Mouse (Mus musculus): Measurements from ENCODE around the gene Raf1. TPM values are rescaled to one million over a fixed set of nuclear protein-coding genes. Genes with fewer than 3 reads are reported as not detected.

Gene Raf1
- total and polyA plus RNA-seq, 3 experiments = 79.3 to 80.7 TPM; not detected in 1

GRCm38 (mm10) chr6:115658802-115659201 lies 17.6 kb downstream of the Raf1 start:
- Histone ChIP-seq H3K27ac (ENCODE audit: control insufficient read depth, low read depth, low read length) (peak overlapping the region; percentile 27), H3K79me2 (ENCODE audit: control insufficient read depth, insufficient read depth, low read length, poor library complexity) (peaks cover 59% of the 10 kb centered on the region), H3K27me3 (ENCODE audit: control insufficient read depth in 1 of 2, insufficient read depth in 2 of 2, low read length in 2 of 2) (no peaks in the 10 kb centered on the region), H3K4me1 (ENCODE audit: control insufficient read depth in 1 of 2, insufficient read depth in 2 of 2, low read length in 2 of 2) (peaks cover 33 to 42% of the 10 kb centered on the region in 2 experiments), H3K4me3 (ENCODE audit: control insufficient read depth in 1 of 2, insufficient read depth in 1 of 2, low read depth in 2 of 2, low read length in 2 of 2) (no peak overlapping the region), H3K9ac (ENCODE audit: control insufficient read depth, low read depth, low read length, poor library complexity, severe bottlenecking) (no peak overlapping the region), H3K36me3 (ENCODE audit: control insufficient read depth in 1 of 2, insufficient read depth in 2 of 2, low read length in 2 of 2) (peaks cover 0 to 51% of the 10 kb centered on the region in 2 experiments; a peak in 3 of 4 replicates), H3K9me3 (replicated peaks; ENCODE audit: insufficient read depth, low read length) (no peaks in the 10 kb centered on the region)
- peak; percentile 61; the same call in 1 of the 2 replicates for TF ChIP-seq SIN3A (IDR thresholded peaks at IDR 0.05; ENCODE audit: low read length)
- no peak for TF ChIP-seq MYC (IDR thresholded peaks at IDR 0.05; ENCODE audit: low read depth, low read length)
- TF ChIP-seq POLR2AphosphoS5 (IDR thresholded peaks at IDR 0.05; ENCODE audit: borderline replicate concordance, low read depth, low read length) = no peak
- no peak for TF ChIP-seq E2F4 (IDR thresholded peaks at IDR 0.05; ENCODE audit: borderline replicate concordance, low read depth, low read length)
- TF ChIP-seq EP300 (IDR thresholded peaks at IDR 0.05; ENCODE audit: low read depth in 1 of 2, low read length in 2 of 2) = peak; percentile 73 to 79
- TF ChIP-seq GATA1 (IDR thresholded peaks at IDR 0.05; ENCODE audit: low read depth, low read length) = peak; percentile 70
- no peak for TF ChIP-seq ZMIZ1 (IDR thresholded peaks at IDR 0.05; ENCODE audit: low read depth, low read length)
- TF ChIP-seq MAZ (IDR thresholded peaks at IDR 0.05; ENCODE audit: low read depth, low read length) = no peak; the same call in 1 of the 2 replicates
- no peak for TF ChIP-seq ELF1 (IDR thresholded peaks at IDR 0.05; ENCODE audit: low read depth, low read length)
- TF ChIP-seq MEF2A (IDR thresholded peaks at IDR 0.05; ENCODE audit: extremely low read depth, insufficient replicate concordance, low read depth, low read length, poor library complexity, severe bottlenecking) = no peak
- TF ChIP-seq SMC3 (IDR thresholded peaks at IDR 0.05; ENCODE audit: low read depth, low read length) = no peak
- TF ChIP-seq CTCF (IDR thresholded peaks at IDR 0.05 in 2 of 3, conservative IDR thresholded peaks at IDR 0.05 in 1 of 3; ENCODE audit: control insufficient read depth in 1 of 3, insufficient read depth in 1 of 3, low read depth in 2 of 3, low read length in 3 of 3, poor library complexity in 1 of 3, severe bottlenecking in 1 of 3) = no peak
- no peak for TF ChIP-seq POLR2A (IDR thresholded peaks at IDR 0.05; ENCODE audit: control insufficient read depth in 1 of 2, insufficient read depth in 1 of 2, low read depth in 1 of 2, low read length in 2 of 2, poor library complexity in 1 of 2)
- no peak for TF ChIP-seq UBTF (IDR thresholded peaks at IDR 0.05; ENCODE audit: borderline replicate concordance, insufficient read depth, low read depth, low read length)
- no peak for TF ChIP-seq MAX (IDR thresholded peaks at IDR 0.05; ENCODE audit: low read length)
- TF ChIP-seq JUND (IDR thresholded peaks at IDR 0.05; ENCODE audit: low read depth, low read length) = no peak
- TF ChIP-seq CHD1 (IDR thresholded peaks at IDR 0.05; ENCODE audit: low read depth, low read length) = no peak
- no peak for TF ChIP-seq GABPA (IDR thresholded peaks at IDR 0.05; ENCODE audit: low read depth, low read length)
- 0 out of 2 replicates have a peak, but pooled peaks have one; percentile 12 for TF ChIP-seq MAFK (IDR thresholded peaks at IDR 0.05; ENCODE audit: borderline replicate concordance, low read depth, low read length)
- TF ChIP-seq POLR2AphosphoS2 (IDR thresholded peaks at IDR 0.05; ENCODE audit: low read length) = no peak
- 0 out of 2 replicates have a peak, but pooled peaks have one; percentile 14 for TF ChIP-seq HCFC1 (IDR thresholded peaks at IDR 0.05; ENCODE audit: low read depth, low read length)
- no peak for TF ChIP-seq TBP (IDR thresholded peaks at IDR 0.05; ENCODE audit: low read depth, low read length)
- TF ChIP-seq ZC3H11A (IDR thresholded peaks at IDR 0.05; ENCODE audit: low read depth, low read length) = no peak
- peak; percentile 45; the same call in 1 of the 2 replicates for TF ChIP-seq RCOR1 (IDR thresholded peaks at IDR 0.05; ENCODE audit: low read depth, low read length)
- peak; percentile 9; the same call in 1 of the 2 replicates for TF ChIP-seq TAL1 (IDR thresholded peaks at IDR 0.05; ENCODE audit: low read length)
- TF ChIP-seq BHLHE40 (IDR thresholded peaks at IDR 0.05; ENCODE audit: borderline replicate concordance, low read depth, low read length) = peak; percentile 79; the same call in 1 of the 2 replicates
- no peak for TF ChIP-seq ZNF384 (IDR thresholded peaks at IDR 0.05; ENCODE audit: low read depth, low read length)
- TF ChIP-seq MXI1 (IDR thresholded peaks at IDR 0.05; ENCODE audit: low read depth, low read length) = 0 out of 2 replicates have a peak, but pooled peaks have one; percentile 35
- no peak for TF ChIP-seq NRF1 (IDR thresholded peaks at IDR 0.05; ENCODE audit: insufficient read depth, low read depth, low read length, poor library complexity, severe bottlenecking)
- 0 out of 2 replicates have a peak, but pooled peaks have one; percentile 18 for TF ChIP-seq MYB (IDR thresholded peaks at IDR 0.05; ENCODE audit: low read depth, low read length)
- peak; percentile 92 for TF ChIP-seq ETS1 (IDR thresholded peaks at IDR 0.05; ENCODE audit: low read depth, low read length)
- peak; percentile 78 for TF ChIP-seq TCF12 (IDR thresholded peaks at IDR 0.05; ENCODE audit: low read depth, low read length)
- DNase-seq (ENCODE audit: low read depth, low spot score) = peak; percentile 66

Data from MEL (cell line).